Mouse (Mus musculus): ENCODE measurements around the gene Naa40.

Naa40 gene

GRCm38 (mm10) chr19:7265478-7266191 is 24.7 kb upstream of the Naa40 start:
- DNase-seq (ENCODE audit: low spot score) = no peak

DNA sequence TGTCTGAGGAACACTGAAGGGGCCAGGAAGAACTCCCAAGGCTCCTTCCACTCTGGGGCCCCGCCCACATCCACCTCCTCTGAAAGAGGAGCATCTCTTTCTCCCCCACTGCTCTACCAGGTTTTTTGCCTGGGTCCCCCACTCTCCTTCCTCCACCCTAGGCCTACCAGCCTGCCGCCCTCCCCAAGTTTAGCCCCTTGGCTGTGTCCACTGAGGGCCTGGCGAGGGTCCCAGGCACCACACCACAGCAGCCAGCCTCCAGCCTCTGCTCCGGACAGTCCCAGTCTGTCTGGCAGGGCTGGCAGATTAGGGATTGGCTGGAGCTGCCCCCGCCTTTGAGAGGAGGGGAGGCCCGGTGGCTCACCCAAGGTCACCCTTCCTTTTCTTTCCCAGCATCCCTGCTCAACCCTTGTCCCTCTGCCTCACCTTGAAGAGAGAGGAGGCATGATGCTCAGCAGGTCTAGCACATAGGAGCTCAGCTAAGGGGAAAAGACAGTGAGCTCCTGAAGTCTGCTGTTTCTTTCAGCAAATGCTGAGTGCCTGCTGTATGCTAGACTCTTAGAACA is 23.9 kb upstream of the Naa40 start:
- no peak for DNase-seq (ENCODE audit: low spot score)

- peak; percentile 89 for DNase-seq (ENCODE audit: low spot score)
Measured at GRCm38 (mm10) chr19:7264088-7264765, 23.2 kb upstream of the Naa40 start.

DNA sequence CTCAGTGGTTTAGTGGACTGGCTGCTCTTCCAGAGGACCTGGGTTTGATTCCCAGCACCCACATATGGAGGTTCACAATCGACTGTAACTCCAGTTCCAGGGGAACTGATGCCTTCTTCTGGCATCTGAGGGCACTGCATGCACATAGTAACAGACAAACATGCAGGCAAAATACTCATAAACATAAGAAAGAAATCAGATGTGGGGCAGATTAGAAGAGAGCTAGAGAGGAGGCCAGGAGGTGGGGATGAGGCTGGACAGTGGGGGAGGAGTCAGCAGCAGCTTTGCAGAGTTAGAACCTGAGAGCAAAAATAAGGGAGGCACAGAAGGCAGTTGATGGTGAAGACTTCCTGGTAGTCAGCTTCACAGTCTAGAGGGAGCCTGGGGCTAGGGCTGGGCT is 21.6 kb upstream of the Naa40 start:
- no peak for DNase-seq (ENCODE audit: low spot score)

DNA sequence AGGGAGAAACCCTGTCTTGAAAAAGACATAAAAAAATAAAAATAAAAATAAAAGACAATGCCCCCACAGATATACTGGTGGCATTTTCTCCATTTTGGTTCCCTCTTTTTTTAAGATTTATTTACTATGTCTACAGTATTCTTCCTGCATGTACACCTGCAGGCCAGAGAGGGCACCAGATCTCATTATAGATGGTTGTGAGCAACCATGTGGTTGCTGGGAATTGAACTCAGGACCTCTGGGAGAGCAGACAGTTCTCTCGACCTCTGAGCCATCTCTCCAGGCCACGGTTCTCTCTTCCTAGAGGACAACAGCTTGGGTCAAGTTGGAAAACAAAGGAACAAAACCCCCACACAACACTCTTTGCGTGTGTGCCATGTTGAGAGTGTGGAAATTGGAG is 21.0 kb upstream of the Naa40 start:
- no peak for DNase-seq (ENCODE audit: low spot score)

GRCm38 (mm10) chr19:7261476-7261875 is 20.5 kb upstream of the Naa40 start:
- DNase-seq (ENCODE audit: low spot score) = no peak

DNA sequence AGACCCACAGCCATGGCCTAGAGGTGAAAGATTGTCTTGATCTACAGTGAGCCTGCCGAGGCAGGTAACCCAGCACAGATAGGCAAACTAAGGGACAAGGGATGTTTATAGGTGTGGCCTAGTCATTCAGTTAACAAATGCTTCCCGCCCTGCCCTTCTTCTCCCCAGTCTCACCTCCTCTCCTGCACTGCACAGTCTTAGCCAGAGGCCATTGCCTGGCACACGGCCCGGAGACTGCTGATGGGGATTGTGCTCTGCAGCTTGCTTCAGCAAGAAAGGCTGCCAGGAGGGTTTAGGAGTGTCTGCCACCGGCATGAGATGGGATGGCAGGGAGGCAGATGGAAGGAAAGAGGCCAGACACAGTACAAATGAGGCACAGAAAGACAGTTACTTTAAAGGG is 16.9 kb upstream of the Naa40 start:
- DNase-seq (ENCODE audit: low spot score) = no peak

DNA sequence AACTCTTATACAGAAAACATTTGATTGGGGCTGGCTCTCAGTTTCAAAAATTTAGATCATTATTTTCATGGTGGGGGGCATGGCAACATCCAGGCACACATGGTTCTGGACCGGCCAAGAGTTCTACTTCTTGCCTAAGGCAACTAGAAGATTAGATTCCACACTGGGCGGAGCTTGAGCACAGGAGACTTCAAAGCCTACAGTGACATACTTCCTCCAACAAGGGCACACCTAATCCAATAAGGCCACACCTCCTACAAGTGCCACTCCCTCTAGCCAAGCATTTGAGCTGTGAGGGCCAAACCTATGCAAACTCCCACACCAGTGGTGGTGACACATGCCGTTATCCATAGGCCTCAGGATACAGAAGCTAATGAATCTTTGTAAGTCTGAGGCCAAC is 5.0 kb upstream of the Naa40 start:
- no peak for DNase-seq (ENCODE audit: low spot score)

- DNase-seq (ENCODE audit: low spot score) = no peak
Measured at GRCm38 (mm10) chr19:7240291-7240690, 692 bp downstream of the Naa40 start.

DNA sequence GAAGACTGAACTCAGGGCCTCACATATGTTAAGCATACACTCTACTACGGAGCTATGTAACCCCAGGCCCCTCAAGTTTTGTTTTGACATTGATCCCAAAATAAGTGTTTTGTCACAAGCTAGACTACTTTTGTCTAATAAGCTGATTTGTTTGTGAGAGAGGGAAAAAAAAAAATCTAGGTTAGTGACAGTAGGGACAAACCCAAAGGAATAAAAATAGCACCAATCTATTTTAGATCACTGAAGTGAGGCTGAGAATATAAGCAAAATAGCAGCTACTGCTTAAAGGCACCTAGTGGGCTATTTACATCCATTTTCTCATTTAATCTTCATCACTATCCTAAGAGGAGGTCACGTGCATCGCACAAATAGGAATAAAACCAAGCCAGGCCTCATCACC is 1.4 kb downstream of the Naa40 start:
- DNase-seq (ENCODE audit: low spot score) = no peak

DNA sequence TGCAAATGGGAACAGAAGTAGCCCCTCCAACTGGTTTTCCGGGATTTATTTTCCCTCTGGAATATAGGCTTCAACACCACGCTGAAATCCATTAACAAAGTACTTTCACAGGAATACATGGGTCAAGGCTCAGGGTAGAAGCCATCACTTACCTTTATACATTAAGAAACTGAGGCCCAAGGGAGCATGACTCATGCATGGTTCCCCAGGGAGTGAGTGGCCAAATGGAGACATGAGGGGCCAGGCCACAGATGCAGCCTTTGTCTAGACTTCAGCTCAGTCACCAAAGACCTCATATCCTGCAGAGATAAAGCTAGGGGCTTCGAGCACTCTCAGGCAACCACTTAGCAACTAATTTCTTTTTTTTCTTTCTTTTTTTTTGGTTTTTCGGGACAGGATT is 4.2 kb downstream of the Naa40 start:
- no peak for DNase-seq (ENCODE audit: low spot score)

DNA sequence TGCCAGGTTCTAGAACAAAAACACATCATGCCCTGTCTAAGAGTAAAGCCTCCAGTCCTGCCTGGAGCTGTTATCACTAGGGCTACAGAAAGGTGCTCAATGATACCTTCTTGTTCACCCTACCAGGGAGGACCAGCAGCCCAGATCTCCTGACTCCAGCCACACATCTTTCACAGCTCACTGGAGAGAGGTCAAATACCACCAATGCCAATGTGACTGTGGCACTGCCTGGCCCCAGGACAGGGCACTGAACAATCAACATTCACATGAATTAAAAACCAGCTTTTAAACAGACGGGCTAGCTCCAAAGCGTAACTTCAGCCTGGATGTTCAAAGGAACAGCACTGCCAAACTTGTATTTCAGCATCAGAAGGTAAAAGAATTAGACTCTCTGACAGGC is 5.0 kb downstream of the Naa40 start:
- no peak for DNase-seq (ENCODE audit: low spot score)

- DNase-seq (ENCODE audit: low spot score) = no peak
Measured at GRCm38 (mm10) chr19:7235461-7235860, 5.5 kb downstream of the Naa40 start.

DNA sequence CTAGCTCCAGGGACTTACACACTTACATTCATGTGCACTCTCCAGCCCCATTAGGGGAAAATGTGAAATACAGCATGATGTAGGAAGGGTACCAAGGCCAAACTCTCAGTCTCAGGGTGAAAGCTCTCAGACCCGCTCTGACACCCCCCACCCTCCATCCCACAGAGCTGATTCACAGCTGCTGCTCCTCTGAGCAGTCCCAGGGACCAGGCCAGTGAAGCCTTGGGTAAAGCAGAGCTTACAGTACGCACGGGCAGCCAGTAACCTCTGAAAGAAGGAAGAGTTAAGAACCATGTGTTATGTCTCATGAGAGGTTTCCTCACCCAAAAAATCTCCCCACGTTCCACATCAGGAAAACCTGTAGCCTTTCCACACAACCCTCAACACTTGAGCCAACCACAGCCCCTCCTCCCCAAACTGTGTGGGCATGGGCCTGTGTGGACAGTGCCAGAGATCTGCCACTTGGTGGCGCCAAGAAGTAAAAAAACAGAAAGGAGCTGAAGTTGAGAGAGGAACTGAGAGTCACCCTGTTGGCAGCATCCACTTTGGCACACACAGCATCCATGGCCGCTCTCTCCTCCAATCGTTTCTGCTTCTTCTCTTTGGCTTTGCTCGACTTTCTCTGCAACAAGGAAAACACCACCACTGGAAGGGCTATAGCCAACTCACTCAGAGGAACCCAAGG is 6.3 kb downstream of the Naa40 start:
- peak; percentile 63 for DNase-seq (ENCODE audit: low spot score)

- no peak for DNase-seq (ENCODE audit: low spot score)
Measured at GRCm38 (mm10) chr19:7226511-7226914, 14.5 kb downstream of the Naa40 start.

DNA sequence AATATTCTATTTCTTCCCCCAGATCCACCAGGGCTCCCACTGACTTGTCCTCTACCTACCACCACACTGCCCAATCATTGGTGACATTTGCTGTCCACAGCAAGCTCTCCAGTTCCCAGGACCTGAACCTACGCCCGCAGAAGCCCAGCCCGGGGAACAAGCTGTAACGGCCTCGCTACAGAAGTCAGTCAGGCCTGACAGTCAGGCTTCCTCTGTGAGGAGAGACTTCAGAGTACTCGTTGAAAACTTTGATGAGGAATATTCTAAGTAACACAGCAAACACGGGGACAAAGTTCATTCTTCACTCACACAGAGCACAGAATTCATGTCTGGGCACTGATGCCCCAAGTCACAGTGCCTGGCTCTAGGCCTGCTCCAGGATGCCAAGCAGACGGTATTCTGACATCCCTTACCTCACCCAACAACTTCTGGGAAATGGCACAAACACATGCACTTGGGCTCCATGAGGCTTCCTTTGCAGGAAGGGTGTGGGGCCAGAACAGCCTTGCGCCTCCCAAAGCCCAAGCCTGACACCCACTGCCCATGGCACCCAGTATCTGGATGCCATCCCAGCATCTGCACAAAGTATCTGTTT is 15.8 kb downstream of the Naa40 start:
- no peak for DNase-seq (ENCODE audit: low spot score)

DNA sequence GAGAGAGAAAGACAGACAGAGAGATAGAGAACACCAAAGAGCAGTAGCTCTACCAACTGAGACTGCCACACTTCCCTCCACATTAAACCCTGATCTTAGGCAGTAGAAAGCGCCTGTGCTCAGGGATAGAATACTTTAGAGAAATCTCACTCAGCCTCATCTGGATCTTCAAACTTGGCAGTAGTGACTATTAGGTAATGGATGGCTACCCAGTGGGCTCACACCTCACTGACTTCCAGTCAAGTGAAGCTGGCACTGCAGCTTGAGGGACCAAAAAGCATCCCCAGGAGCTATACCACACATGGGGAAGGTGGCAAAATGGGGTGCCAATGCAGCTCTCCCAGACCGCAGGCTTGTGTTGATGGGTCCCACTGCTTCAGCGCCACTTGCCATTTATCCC is 16.7 kb downstream of the Naa40 start:
- DNase-seq (ENCODE audit: low spot score) = no peak

DNA sequence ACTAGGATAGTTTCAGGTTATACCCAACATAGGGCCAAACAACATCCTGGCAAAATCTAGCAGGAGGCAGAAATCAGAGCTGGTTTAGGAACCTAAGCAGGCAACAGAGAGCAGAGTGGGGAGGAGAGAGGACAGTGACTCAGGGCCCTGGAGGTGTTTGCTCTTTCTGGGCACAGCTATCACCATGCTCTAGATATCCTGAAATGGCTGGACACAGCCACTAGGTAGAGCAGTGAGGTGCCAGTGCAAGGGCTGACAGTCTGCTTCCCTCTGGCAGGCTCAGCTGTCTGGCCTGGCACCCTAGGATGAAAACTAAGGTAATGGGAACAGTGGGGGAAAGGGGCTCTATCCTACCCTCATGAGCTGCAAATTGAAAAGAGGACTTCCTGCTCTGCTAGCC is 17.5 kb downstream of the Naa40 start:
- no peak for DNase-seq (ENCODE audit: low spot score)

DNA sequence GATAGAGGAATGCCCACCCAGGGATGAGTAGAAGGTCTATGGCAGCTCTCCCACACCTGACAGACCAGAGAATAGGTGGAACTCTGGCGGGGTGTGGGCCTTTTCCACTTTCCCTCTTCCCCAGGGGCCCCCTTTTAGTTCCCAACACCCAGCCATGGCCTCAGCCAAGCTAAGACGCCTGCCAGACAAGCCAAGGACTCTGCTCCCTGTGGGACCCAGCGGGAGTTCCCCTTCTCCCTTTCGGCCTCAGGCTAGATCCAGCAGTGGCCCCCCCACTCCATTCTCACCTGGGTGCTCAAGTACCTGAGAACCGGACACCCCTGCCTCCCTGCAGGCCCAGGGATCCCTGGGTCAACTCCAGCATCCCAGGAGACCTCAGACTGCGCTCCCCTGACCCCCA is 18.8 kb downstream of the Naa40 start:
- DNase-seq (ENCODE audit: low spot score) = no peak

DNA sequence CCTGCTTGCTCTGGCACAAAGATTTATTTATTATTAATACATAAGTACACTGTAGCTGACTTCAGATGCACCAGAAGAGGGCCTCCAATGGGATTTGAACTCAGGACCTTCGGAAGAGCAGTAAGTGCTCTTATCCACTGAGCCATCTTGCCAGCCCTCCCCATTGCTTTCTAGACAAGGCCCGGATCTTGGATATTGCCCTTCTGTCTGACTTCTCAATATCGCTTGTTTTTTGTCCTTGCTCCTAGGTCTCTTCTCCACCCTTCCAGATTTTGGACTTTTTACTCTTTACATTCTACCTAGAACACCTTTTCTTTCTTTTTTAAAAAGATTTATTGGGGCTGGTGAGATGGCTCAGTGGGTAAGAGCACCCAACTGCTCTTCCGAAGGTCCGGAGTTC is 22.2 kb downstream of the Naa40 start:
- DNase-seq (ENCODE audit: low spot score) = no peak

GRCm38 (mm10) chr19:7217926-7218267 is 23.1 kb downstream of the Naa40 start:
- DNase-seq (ENCODE audit: low spot score) = no peak

DNA sequence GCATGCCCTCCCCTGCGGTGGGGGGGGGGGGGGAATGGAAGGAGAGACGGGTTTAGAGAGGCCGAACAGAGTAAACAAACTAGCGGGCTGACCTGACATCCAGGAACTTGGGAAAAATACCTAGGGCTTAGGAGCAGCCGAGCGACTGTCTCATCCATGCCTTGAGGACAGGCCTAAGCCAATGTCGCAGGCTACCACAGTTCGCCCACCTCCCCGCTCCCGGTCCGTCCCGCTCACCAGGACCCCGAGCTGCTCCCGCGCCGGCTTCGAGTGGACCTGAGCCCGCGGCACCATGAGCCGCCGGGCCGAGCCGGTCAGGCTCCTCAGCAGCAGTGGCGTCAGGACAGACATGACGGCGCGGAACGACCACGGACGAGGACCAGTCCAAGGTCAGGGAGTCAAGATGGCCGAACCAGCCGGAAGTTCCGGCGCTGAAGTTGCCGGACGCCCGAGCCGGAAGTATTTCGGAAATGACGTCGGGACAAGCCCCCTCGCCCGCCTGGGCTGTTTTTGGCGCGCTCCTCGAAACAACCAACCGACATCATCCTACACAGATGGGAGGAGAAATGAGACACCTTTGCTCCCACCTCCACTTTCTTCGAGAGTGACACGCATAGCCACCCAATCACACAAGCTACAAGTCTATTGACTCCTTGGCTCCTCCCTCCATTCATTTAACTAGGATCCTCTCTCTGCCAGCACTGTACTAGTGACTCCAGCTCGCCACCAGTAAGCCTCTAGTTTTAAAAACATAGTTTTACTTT is 23.6 kb downstream of the Naa40 start, which contains the start of gene Cox8a:
Gene Cox8a (minus strand): TSS at position 455 of the 764 bp plus-strand sequence.
- DNase-seq (ENCODE audit: low spot score) = peak; percentile 85
